Mouse (Mus musculus): ENCODE measurements around the gene Akp3. TPM values are rescaled to one million over a fixed set of nuclear protein-coding genes. Genes with fewer than 3 reads are reported as not detected.

Akp3 gene
- not detected for total RNA-seq (2021)
- long read RNA-seq, experiment 1 = 0 reads
- long read RNA-seq, experiment 2 = 0 reads

GRCm38 (mm10) chr1:87124673-87125072 is at the start of gene Akp3:
Gene Akp3 (plus strand): TSS chr1:87124973.
- no peak for DNase-seq (ENCODE audit: low spot score in 2 of 2)

DNA sequence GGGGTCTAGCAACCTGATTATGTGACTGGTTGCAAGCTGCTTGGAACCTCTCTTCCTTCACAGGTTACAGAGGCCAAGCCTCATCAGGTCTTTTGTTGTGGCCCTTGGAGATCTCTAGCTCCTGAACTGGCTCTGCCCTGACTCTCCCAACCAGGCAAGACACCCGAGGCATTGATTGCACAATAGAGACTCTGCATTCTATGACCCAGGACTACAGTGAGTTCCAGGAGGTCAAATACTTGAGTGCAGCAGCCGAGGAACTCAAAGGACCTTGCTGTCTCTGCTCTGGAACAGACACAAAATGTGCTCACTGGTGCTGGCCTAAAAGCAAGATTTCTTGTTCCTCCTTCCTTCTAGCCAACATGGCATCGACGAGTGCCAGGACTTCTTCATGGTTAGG is 38.6 kb upstream of the Akp3 start:
- no peak for DNase-seq (ENCODE audit: low spot score in 2 of 2)

DNA sequence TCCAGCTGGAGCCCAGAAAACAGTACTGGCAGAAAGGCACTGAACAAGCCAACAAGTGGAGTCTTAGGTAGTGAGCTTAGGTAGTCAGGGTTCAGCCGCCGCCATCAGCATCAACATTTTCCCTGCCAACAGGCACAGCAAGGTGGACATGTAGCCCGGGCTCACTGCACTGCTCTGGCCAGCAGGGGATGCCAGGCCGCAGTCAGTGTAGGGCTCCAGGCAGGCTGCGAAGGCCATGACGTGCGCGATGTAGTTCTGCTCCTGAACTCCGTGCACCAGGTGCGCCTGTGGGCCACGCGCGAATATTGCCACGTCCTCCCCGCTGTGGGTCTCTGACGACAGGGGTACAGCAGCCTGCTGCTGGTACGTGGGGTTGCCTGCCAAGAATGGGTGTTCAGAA is 37.8 kb upstream of the Akp3 start:
- no peak for DNase-seq (ENCODE audit: low spot score in 2 of 2)

- no peak for DNase-seq (ENCODE audit: low spot score in 2 of 2)
These were observed 35.5 kb upstream of the Akp3 start for GRCm38 (mm10) chr1:87089251-87089650.

- no peak for DNase-seq (ENCODE audit: low spot score in 2 of 2)
These were observed 34.9 kb upstream of the Akp3 start, which contains the start of gene Alppl2 for GRCm38 (mm10) chr1:87089828-87090227. Gene Alppl2 (minus strand): TSS chr1:87089928.

DNA sequence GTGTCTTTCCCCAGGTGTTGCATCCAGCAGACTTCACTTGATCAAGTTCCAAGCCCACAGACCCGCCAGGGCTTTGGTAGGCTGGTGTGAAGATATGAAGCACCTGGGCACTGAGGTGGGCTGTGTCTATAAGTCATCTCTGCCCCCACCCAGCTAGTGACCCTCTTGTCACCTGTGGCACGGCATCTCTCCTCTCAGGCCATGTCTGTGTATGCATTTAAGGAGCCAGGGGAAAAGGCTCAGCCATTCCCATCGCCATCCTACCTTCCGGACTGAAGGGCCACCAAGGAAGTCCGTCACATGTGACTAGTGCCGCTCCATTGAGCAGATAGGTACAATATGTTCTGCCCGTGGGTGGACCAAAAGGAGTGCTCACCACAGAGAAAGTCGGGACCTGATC is 29.1 kb upstream of the Akp3 start:
- DNase-seq (ENCODE audit: low spot score in 2 of 2) = no peak

DNA sequence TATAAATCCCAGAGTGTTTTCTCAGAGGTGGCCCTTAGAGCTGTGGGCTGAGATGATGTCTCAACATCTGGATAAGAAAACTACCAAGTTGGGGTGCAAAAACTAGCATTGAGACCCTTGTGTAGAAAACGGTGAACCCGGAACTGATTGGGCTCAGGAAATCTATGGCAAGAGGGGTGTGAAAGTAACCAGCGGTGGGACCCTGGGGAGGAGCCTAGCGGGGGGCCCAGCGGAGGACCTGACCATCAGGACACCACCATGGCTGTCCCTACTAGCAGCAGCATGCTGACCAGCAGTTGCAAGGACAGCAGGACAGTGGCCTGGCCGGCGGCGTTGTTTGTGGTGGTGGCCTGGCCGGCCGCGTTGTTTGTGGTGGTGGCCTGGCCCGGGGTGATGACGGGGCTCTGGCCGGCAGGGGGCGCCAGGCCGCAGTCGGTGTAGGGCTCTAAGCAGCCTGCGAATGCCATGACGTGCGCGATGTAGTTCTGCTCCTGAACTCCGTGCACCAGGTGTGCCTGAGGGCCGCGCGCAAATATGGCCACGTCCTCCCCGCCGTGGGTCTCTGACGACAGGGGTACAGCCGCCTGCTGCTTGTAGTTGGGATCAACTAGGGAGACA is 26.3 kb upstream of the Akp3 start:
- peak; percentile 15 to 20 for DNase-seq (ENCODE audit: low spot score in 2 of 2)

DNA sequence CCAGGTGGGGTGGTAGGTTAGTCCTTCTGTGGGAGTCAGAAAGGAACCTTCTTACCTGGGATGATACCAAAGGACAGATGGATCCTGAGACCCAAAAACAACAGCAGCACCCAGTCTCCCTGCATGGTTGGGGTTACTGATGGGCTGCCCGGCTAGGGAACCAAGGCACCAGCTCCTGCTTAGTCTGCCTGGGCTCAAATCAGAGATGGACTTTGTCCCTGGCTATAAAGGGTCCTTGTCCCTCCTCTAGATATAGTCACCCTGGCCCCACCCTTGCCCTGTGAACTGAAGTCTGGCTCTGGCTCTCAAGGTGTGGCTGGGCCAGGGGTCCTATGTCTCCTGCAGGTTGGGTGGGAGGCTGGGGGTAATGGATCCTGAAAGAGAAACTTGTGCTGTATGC is 23.4 kb upstream of the Akp3 start, which contains the start of gene Alpi:
Gene Alpi (minus strand): TSS at position 196 of the 400 bp plus-strand sequence.
- DNase-seq (ENCODE audit: low spot score in 2 of 2) = no peak

GRCm38 (mm10) chr1:87102114-87102513 is 22.7 kb upstream of the Akp3 start:
- no peak for DNase-seq (ENCODE audit: low spot score in 2 of 2)

DNA sequence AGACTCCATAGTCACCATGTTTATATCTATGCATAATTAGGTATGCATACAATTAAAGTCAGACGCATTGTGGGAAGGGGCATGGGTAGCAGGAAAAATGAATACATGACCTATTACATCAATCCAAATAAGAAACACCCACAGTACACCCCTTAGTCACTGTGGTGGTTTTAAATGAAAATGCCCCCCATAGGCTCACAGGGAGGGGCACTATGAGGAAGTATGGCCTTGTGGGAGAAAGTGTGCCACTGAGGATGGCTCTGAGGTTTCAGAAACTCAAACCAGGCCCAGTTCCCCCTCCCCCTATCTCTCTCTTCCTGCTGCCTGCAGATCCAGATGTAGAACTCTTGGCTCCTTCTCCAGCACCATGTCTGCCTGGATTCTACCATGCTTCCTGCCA is 20.8 kb upstream of the Akp3 start:
- no peak for DNase-seq (ENCODE audit: low spot score in 2 of 2)

- no peak for DNase-seq (ENCODE audit: low spot score in 2 of 2)
These were observed 18.2 kb upstream of the Akp3 start for GRCm38 (mm10) chr1:87106536-87106935.

- no peak for DNase-seq (ENCODE audit: low spot score in 2 of 2)
These were observed 16.2 kb upstream of the Akp3 start for GRCm38 (mm10) chr1:87108564-87108963.

GRCm38 (mm10) chr1:87111719-87112354 is 12.9 kb upstream of the Akp3 start:
- peak in 1 of 2 experiments; percentile 7 for DNase-seq (ENCODE audit: low spot score in 2 of 2)

DNA sequence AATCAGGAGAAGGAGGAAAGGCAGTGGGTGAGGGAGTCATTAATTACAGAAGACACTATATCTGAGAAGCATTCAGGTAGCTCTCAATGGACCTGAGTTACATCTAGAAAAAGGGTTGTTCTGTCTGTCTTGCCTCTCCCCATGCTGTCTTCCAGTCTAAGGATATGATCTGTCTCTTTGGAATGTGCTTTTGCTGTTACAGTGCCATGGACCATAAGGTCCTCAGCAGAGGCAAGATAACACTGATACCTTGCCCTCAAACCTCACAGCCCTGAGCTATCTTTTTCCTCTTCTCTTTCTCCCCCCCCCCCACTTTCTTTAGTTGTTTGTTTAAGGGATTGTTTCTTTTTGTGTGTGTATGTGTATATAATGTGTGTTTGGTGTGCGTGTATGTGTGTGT is 10.0 kb upstream of the Akp3 start:
- no peak for DNase-seq (ENCODE audit: low spot score in 2 of 2)

DNA sequence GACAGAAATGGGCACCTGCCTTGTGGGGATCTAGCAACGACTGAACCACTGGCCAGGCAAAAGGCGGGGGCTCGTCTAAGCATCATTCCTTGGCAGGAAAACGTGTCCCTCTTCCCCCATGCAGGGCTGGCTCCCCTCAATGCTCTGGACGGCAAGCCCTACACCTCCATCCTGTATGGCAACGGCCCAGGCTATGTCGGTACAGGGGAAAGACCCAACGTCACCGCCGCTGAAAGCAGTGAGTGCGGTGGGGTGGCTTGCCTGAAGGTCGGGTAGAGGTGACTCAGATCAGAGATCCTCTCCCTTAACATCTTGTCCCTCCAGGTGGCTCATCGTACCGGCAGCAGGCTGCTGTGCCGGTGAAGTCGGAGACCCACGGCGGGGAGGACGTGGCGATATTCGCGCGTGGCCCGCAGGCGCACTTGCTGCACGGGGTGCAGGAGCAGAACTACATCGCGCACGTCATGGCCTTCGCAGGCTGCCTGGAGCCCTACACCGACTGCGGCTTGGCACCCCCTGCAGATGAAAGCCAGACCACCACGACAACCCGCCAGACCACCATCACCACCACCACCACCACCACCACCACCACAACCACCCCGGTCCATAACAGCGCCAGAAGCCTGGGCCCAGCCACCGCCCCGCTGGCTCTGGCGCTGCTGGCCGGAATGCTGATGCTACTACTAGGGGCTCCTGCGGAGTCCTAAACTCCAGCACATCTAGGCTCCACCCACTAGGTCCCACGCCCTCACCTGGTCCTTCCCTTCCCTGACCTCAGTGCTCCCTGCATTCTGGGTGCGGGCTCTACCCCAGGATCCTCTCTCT is 2.6 kb downstream of the Akp3 start:
- peak; percentile 17 to 21 for DNase-seq (ENCODE audit: low spot score in 2 of 2)

DNA sequence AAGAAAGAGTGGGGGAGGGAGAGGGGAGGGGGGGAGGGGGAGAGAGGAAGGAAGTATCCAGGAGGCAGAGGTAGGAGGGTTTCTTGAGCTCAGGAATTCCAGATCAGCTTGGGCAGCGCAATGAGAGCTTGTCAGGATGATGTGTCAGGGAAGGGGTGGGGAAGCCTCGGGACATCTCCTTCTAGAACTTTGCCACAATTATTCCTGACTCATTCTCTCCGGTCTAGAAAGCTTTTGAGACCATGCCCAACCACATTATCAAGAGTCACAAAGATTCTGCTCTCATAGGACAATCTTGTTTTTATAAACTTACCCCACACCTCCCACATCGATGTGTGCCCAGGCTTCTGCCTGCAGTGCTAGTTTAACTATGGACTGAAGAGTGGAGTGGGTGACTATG is 7.0 kb downstream of the Akp3 start:
- no peak for DNase-seq (ENCODE audit: low spot score in 2 of 2)

DNA sequence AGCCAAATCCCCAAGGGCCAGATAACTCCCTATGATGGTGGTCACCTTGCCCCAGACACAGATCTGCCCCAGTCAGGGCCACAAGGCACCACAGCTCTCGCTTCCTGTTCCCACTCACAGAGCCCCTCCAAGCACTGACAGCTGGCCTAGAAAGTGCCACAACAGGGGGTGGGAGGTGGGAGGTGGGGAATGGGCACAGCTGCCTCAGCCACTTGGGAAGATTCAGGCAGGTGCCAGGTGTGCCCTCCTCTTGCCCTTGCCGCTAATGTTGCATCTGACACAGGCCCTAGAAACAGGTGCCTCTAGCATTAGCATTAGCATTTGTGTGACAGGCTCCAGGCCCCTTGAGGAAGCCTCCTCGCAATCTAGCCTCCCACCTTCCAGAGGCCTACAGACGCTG is 16.8 kb downstream of the Akp3 start:
- DNase-seq (ENCODE audit: low spot score in 2 of 2) = no peak

GRCm38 (mm10) chr1:87142456-87142855 is 17.7 kb downstream of the Akp3 start:
- DNase-seq (ENCODE audit: low spot score in 2 of 2) = peak; percentile 19 to 34

DNA sequence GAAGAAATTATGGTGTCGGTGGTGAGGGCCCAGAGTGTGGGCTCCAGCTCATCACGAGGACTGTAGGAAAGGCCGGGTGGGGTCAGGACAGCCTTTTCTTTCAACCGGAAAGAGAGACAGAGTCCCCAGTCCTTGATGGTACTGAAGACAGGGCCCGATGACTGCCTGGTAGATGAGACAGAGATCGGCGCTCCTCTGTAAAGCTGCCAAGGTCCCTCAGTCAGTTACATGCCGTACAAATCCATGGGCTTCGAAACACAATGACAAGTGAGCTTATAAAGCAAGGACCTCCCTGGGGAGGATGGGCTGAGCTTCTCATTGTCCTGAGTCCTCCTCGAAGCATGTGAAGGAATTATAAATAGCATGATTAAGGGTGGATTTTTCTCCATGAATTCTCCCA is 18.4 kb downstream of the Akp3 start:
- no peak for DNase-seq (ENCODE audit: low spot score in 2 of 2)

DNA sequence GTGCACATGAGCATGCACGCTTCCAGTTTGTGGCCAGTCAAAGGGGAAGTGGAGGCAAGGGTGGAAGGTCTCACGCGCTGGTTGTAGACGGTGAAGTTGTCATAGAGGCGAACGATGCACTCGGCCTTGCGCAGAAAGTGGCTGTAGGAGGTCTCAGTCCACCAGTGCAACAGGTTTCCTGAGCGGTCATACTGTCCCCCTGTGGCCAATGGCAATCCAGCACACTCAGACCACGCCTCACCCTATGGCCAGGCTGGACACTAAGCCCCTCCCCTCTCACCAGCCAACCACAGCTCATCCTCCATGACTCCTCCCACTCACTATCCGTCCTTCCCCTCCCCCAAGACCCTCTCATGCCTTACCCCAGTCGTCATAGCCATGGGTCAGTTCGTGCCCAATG is 24.6 kb downstream of the Akp3 start:
- no peak for DNase-seq (ENCODE audit: low spot score in 2 of 2)

DNA sequence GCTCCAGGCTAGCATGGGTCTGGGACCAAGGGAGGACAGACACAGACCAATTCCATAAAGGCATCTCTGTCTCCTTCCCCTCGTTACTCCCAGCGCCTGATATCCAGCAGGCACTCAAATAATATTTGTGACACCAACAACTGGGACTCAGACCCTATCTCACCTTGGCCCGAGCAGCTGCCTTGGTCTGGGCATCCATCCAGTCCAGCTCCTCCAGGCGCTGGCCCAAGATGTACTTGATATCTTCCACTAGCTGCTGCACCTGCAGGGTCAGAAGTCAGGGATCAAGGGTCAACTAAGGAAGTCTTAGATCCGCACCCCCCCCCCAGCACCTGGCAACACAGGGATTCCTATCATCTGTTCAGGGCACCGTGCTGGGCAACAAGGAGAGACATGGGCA is 26.5 kb downstream of the Akp3 start:
- DNase-seq (ENCODE audit: low spot score in 2 of 2) = no peak

Data from layer of hippocampus, postnatal 14 days (tissue).